Mouse (Mus musculus): ENCODE data around the gene Zmynd8. TPM values are rescaled to one million over a fixed set of nuclear protein-coding genes. Genes with fewer than 3 reads are reported as not detected.

Zmynd8 gene
- polyA plus RNA-seq, 1 experiment from 2014 or later, result 63.4 TPM

DNA sequence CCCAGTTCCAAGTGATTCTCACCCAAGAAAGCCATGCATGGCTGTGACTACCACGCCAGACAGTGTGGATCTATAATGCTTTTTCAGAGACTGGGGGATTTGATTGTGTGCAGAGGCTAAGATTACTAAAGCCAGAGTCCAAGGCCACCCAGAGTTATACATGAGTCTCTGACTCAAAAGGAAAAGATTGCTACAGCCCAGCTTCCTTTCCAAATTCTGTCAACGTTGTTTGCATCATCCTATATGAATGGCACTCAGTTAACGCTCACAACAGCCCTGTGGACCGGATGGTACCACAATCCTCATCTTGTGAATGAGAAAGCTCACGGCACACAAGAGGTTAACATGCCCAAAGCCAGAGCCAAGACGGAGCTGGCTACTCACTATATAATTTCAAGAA lies 48.0 kb downstream of the Zmynd8 start:
- Histone ChIP-seq H3K27ac (peak overlapping the region; percentile 36; the same call in 1 of the 2 replicates), H3K4me2 (replicated peaks) (no peak overlapping the region), H3K36me3 (replicated peaks; ENCODE audit: control insufficient read depth, insufficient read depth) (peaks cover 37% of the 10 kb centered on the region), H3K4me3 (replicated peaks; ENCODE audit: low read length) (no peak overlapping the region), H3K4me1 (replicated peaks; ENCODE audit: control insufficient read depth, insufficient read depth, low read length) (peaks cover 34% of the 10 kb centered on the region), H3K9ac (no peak overlapping the region), H3K9me3 (ENCODE audit: control insufficient read depth, low read length) (no peaks in the 10 kb centered on the region), H3K27me3 (ENCODE audit: control insufficient read depth, insufficient read depth, low read length) (no peaks in the 10 kb centered on the region)
- ATAC-seq (ENCODE audit: low FRiP score) (no peak), DNase-seq (ENCODE audit: low spot score) (no peak)
- 78% methylated on average over 6 of the region's 6 CpGs for WGBS

DNA sequence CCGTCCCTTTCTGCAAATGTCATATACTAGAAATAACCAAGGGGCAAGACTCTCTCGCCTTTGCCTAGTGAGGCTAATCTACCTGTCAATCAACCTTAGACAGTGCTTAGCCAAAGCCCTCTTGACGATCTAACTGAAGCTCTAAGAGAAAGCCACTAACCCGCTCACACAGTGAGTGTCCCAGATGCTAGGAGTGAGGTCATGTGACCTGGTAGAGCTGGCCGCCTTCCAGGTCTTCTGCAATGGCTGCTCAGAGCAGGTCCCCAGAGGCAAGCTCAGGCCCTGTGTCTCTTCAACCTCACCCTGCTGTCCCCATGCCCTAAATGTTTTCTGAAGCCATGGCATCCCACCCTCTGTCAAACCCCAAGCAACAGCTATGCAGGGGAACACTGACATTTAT lies 49.7 kb downstream of the Zmynd8 start:
- Histone ChIP-seq H3K9me3 (ENCODE audit: control insufficient read depth, low read length) (no peaks in the 10 kb centered on the region), H3K4me1 (replicated peaks; ENCODE audit: control insufficient read depth, insufficient read depth, low read length) (peaks cover 20% of the 10 kb centered on the region), H3K4me3 (replicated peaks; ENCODE audit: low read length) (no peak overlapping the region), H3K9ac (peak overlapping the region; percentile 25; the same call in 1 of the 2 replicates), H3K27ac (peak overlapping the region; percentile 36; the same call in 1 of the 2 replicates), H3K27me3 (ENCODE audit: control insufficient read depth, insufficient read depth, low read length) (no peaks in the 10 kb centered on the region), H3K36me3 (replicated peaks; ENCODE audit: control insufficient read depth, insufficient read depth) (peaks cover 53% of the 10 kb centered on the region), H3K4me2 (replicated peaks) (no peak overlapping the region)
- peak; percentile 55 for DNase-seq (ENCODE audit: low spot score)
- WGBS, result 28% methylated on average over 5 of the region's 5 CpGs
- ATAC-seq (ENCODE audit: low FRiP score), result peak; percentile 33; the same call in 1 of the 2 replicates

DNA sequence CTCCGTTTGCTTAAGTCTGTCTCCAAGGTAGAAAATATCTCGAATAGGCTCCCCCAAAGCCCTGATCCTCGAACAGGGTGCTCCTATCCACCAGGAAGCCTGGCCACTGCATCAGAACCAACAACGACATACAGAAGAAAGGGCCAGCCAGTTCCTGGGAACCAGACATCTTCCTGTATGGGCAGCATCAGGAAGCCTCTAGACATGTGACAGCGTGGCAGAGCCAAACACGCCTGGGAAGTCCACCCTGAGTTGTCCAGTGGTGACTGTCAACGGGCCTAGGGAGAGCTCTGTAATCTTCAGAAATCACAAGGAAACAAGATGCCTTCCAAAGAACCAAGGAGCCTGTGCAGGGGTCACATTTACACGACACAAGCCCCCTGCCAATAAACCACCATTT lies 52.0 kb downstream of the Zmynd8 start:
- Histone ChIP-seq H3K4me1 (replicated peaks; ENCODE audit: control insufficient read depth, insufficient read depth, low read length) (peaks cover 10% of the 10 kb centered on the region), H3K9ac (no peak overlapping the region), H3K36me3 (replicated peaks; ENCODE audit: control insufficient read depth, insufficient read depth) (peaks cover 72% of the 10 kb centered on the region), H3K9me3 (ENCODE audit: control insufficient read depth, low read length) (no peaks in the 10 kb centered on the region), H3K27me3 (ENCODE audit: control insufficient read depth, insufficient read depth, low read length) (no peaks in the 10 kb centered on the region), H3K4me3 (replicated peaks; ENCODE audit: low read length) (no peak overlapping the region), H3K4me2 (replicated peaks) (no peak overlapping the region), H3K27ac (no peak overlapping the region)
- ATAC-seq (ENCODE audit: low FRiP score) (no peak), DNase-seq (ENCODE audit: low spot score) (no peak)
- 88% methylated on average over 8 of the region's 8 CpGs for WGBS

DNA sequence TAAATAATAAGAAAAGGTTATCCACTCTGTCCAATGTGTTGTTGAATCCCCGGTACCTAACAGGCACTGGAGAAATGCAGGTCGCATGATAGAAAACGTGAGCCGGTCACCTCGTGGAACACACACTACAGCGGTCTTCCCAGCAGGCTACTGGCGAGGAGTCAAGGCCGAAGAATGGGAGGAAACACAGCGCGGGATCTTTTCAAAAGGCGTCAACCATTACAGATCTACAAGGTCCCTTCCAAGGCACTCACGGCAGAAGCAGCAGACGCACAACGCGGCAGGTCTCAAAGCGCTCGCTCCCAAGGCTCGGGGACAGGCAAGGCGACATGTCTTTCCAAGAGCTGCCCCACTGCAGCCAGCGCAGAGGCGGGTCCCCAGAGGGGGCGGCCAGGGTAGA lies 53.3 kb downstream of the Zmynd8 start:
- H3K36me3 ChIP-seq (replicated peaks; ENCODE audit: control insufficient read depth, insufficient read depth), result peaks cover 72% of the 10 kb centered on the region
- no peaks in the 10 kb centered on the region for H3K9me3 ChIP-seq (ENCODE audit: control insufficient read depth, low read length)
- no peak for DNase-seq (ENCODE audit: low spot score)
- H3K4me1 ChIP-seq (replicated peaks; ENCODE audit: control insufficient read depth, insufficient read depth, low read length), result peaks cover 10% of the 10 kb centered on the region
- WGBS, result 76% methylated on average over 22 of the region's 22 CpGs
- H3K4me2 ChIP-seq (replicated peaks), result no peak overlapping the region
- H3K27me3 ChIP-seq (ENCODE audit: control insufficient read depth, insufficient read depth, low read length), result no peaks in the 10 kb centered on the region
- no peak overlapping the region for H3K27ac ChIP-seq
- no peak overlapping the region for H3K9ac ChIP-seq
- ATAC-seq (ENCODE audit: low FRiP score), result no peak
- H3K4me3 ChIP-seq (replicated peaks; ENCODE audit: low read length), result no peak overlapping the region

DNA sequence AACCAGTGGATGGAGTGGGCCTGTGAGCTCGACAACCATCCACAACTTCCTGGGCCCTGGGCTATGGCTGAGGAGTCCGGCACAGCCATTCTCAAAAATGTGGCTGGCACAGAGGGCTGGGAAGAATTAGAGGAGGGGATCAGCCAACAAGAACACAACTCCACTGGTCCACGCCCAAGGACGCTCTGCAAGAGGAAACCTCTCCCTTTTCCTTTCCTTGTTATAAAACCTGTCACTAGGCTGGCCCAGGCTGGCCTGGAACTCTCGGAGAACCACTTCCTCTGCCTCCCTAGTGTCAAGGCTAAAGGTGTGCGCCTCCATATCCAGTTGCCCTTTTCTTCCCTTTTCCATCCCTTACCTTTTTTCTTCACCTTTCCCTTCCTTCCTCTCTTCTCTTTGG lies 55.5 kb downstream of the Zmynd8 start:
- no peaks in the 10 kb centered on the region for H3K27me3 ChIP-seq (ENCODE audit: control insufficient read depth, insufficient read depth, low read length)
- H3K9me3 ChIP-seq (ENCODE audit: control insufficient read depth, low read length), result no peaks in the 10 kb centered on the region
- no peak overlapping the region for H3K9ac ChIP-seq
- DNase-seq (ENCODE audit: low spot score) (no peak), ATAC-seq (ENCODE audit: low FRiP score) (no peak)
- WGBS, result 93% methylated on average over 6 of the region's 6 CpGs
- peaks cover 77% of the 10 kb centered on the region for H3K36me3 ChIP-seq (replicated peaks; ENCODE audit: control insufficient read depth, insufficient read depth)
- peaks cover 15% of the 10 kb centered on the region for H3K4me1 ChIP-seq (replicated peaks; ENCODE audit: control insufficient read depth, insufficient read depth, low read length)
- H3K4me3 ChIP-seq (replicated peaks; ENCODE audit: low read length), result no peak overlapping the region
- H3K27ac ChIP-seq, result no peak overlapping the region
- no peak overlapping the region for H3K4me2 ChIP-seq (replicated peaks)

DNA sequence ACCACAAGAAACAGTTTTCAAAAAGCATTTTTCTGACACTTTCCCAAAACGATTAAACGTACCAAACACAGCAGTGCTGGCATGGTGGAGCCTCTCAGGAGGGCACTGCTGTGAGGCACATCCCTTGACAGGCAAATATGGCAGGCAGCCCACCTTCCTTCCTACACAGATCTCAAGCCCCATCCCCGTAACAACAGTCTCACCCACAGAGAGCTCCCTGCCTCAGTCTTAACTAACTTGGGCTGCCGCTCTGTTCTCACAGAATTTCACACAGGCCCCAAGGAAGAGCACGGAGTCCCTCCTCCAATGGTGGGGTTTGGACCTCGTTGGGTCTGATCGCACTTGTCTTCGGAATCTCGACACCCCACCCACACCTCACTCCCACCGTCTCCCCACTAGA lies 56.6 kb downstream of the Zmynd8 start:
- Histone ChIP-seq H3K4me3 (replicated peaks; ENCODE audit: low read length) (no peak overlapping the region), H3K27me3 (ENCODE audit: control insufficient read depth, insufficient read depth, low read length) (no peaks in the 10 kb centered on the region), H3K27ac (no peak overlapping the region), H3K4me2 (replicated peaks) (no peak overlapping the region), H3K4me1 (replicated peaks; ENCODE audit: control insufficient read depth, insufficient read depth, low read length) (peaks cover 20% of the 10 kb centered on the region), H3K9ac (no peak overlapping the region), H3K9me3 (ENCODE audit: control insufficient read depth, low read length) (no peaks in the 10 kb centered on the region), H3K36me3 (replicated peaks; ENCODE audit: control insufficient read depth, insufficient read depth) (peaks cover 88% of the 10 kb centered on the region)
- DNase-seq (ENCODE audit: low spot score) (no peak), ATAC-seq (ENCODE audit: low FRiP score) (no peak)
- 95% methylated on average over 10 of the region's 10 CpGs for WGBS

DNA sequence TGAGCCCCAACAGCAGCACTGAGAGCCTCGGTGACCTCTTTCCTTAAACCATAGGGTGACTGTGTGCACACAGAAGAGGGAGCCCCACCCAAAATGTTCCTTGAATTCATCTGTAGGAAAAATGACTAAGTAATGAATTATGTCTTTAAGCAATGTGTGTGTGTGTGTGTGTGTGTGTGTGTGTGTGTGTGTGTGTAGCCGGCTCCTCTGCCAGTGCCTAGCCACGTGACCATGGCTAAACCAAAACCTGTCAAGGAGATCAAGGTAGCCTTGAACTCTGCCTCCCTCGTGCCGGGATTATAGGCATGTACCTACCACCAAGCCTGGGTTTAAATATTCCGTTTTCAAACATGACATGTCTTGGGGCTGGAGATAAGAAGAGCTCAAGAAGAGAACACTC lies 57.0 kb downstream of the Zmynd8 start:
- H3K27ac ChIP-seq, result no peak overlapping the region
- H3K9me3 ChIP-seq (ENCODE audit: control insufficient read depth, low read length), result no peaks in the 10 kb centered on the region
- H3K4me1 ChIP-seq (replicated peaks; ENCODE audit: control insufficient read depth, insufficient read depth, low read length), result peaks cover 20% of the 10 kb centered on the region
- H3K4me3 ChIP-seq (replicated peaks; ENCODE audit: low read length), result no peak overlapping the region
- DNase-seq (ENCODE audit: low spot score) (no peak), ATAC-seq (ENCODE audit: low FRiP score) (no peak)
- peaks cover 91% of the 10 kb centered on the region for H3K36me3 ChIP-seq (replicated peaks; ENCODE audit: control insufficient read depth, insufficient read depth)
- H3K27me3 ChIP-seq (ENCODE audit: control insufficient read depth, insufficient read depth, low read length), result no peaks in the 10 kb centered on the region
- H3K4me2 ChIP-seq (replicated peaks), result no peak overlapping the region
- 91% methylated on average over 6 of the region's 6 CpGs for WGBS
- H3K9ac ChIP-seq, result no peak overlapping the region

DNA sequence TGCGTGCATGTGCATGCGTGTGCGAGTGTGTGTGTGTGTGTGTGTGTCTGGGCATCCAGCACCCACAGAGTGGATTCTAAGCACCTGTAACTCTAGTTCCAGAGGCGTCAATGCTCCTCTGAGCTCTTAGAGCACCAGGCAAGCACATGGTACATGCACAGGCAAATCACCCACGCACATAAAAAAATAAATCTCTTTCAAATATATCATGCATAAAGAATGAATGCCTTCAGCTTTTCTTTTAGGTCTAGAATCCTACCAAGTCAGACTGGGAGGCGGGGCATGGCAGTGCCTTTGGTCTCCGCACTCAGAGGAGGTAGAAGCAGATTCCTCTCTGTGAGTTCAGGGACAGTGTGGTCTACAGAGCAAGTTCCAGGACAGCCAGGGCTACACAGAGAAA lies 58.0 kb downstream of the Zmynd8 start:
- WGBS, result 95% methylated on average over 7 of the region's 7 CpGs
- H3K4me2 ChIP-seq (replicated peaks), result no peak overlapping the region
- ATAC-seq (ENCODE audit: low FRiP score), result no peak
- peak overlapping the region; percentile 1; the same call in 1 of the 2 replicates for H3K27ac ChIP-seq
- H3K4me3 ChIP-seq (replicated peaks; ENCODE audit: low read length), result no peak overlapping the region
- peaks cover 20% of the 10 kb centered on the region for H3K4me1 ChIP-seq (replicated peaks; ENCODE audit: control insufficient read depth, insufficient read depth, low read length)
- no peaks in the 10 kb centered on the region for H3K9me3 ChIP-seq (ENCODE audit: control insufficient read depth, low read length)
- no peak overlapping the region for H3K9ac ChIP-seq
- peaks cover 95% of the 10 kb centered on the region for H3K36me3 ChIP-seq (replicated peaks; ENCODE audit: control insufficient read depth, insufficient read depth)
- DNase-seq (ENCODE audit: low spot score), result no peak
- H3K27me3 ChIP-seq (ENCODE audit: control insufficient read depth, insufficient read depth, low read length), result no peaks in the 10 kb centered on the region

DNA sequence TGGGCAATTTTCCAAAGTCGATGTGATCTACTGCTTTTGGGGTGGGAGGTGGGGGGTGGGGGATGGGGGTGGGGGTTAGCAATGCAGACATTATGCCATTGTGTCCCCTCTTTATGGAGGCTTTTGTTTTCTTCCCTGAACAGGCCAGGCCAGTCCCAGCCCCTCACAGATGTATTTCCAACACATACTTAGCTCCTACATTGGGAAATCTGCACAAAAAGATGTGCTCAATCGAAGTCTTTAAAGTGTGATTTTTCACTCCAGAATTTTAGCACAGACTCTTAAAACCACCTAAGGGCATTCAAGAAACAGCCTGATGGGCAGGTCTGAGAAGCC lies 59.5 kb downstream of the Zmynd8 start:
- DNase-seq (ENCODE audit: low spot score), result no peak
- no peak overlapping the region; the same call in 1 of the 2 replicates for H3K4me2 ChIP-seq (replicated peaks)
- no peak overlapping the region for H3K4me3 ChIP-seq (replicated peaks; ENCODE audit: low read length)
- ATAC-seq (ENCODE audit: low FRiP score), result no peak
- no peaks in the 10 kb centered on the region for H3K9me3 ChIP-seq (ENCODE audit: control insufficient read depth, low read length)
- WGBS, result 44% methylated on average over 2 of the region's 2 CpGs
- peaks cover 20% of the 10 kb centered on the region for H3K4me1 ChIP-seq (replicated peaks; ENCODE audit: control insufficient read depth, insufficient read depth, low read length)
- H3K27ac ChIP-seq, result peak overlapping the region; percentile 72
- peaks cover 96% of the 10 kb centered on the region for H3K36me3 ChIP-seq (replicated peaks; ENCODE audit: control insufficient read depth, insufficient read depth)
- no peak overlapping the region for H3K9ac ChIP-seq
- H3K27me3 ChIP-seq (ENCODE audit: control insufficient read depth, insufficient read depth, low read length), result no peaks in the 10 kb centered on the region

Measured in hindbrain, embryonic 14.5 days (tissue).